Mouse (Mus musculus): ENCODE measurements around the gene Tbx18.

Tbx18 gene

DNA sequence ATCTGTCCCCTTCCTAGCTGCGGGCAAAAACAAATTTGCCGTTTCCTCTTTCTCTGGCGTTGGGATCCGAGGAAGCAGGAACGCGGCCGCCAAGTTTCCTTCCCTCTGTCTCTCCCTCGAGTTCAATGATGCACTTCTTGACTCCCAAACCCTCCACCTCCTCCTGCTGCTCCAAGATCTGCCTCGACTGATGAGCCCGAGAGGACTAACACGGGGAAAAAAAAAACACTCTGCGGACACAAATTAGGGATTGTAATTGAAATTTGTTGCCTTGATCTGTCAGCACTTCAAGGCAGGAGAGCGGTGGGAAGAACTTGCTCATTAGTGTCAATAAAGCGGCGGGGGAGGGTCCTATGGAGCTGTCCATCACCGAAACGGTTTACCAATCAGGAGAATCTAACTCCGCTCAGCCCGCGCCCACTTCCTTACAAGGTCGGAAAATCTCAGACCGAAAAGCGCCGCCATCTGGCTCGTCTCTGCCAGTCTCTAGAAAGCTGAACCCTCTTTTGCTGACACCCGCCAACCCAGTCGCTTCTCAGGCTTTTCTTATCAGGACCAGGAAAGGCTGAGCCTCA is at the start of gene Tbx18:
Gene Tbx18 (minus strand): TSS at position 300 of the 575 bp plus-strand sequence.
- no peak for ATAC-seq (ENCODE audit: insufficient number of reproducible peaks, low FRiP score, low TSS enrichment)

DNA sequence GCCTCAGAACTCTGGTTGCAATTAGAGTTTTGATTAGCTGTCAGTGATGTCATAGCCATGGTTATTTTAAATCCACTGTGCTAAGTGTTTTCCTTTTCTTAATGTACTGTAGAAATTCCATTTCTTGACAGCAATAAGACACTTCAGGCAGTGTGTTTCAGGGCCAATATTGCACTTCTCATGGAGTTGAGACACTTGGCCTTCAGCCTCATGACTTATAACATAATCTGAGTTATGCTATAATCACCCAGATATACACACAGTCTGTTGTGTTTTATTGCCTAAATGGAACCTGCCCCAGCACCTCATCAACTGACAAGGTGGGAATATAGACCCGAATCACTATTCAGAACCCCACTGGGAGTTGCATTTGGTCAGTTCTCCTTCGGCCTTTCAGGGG is 42.9 kb upstream of the Tbx18 start:
- no peak for ATAC-seq (ENCODE audit: insufficient number of reproducible peaks, low FRiP score, low TSS enrichment)

DNA sequence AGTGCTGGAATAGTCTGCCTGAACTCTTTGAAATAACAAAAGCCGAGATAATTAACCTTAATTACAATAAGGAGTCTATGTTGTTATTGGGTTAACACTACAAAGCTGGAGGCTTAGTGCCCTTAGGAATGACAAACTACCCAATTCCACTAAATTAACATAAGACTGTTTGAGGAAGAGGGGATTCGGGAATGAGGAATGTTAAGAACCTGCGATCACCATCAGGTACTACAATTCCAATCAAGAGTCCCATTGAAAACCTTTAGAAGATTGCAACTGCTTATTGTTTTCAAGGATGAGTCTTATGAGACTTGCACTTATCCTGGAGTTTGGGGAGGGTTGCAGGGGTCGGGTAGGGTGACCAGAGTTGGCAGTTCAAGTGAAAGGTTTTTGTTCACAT is 24.6 kb upstream of the Tbx18 start:
- ATAC-seq (ENCODE audit: insufficient number of reproducible peaks, low FRiP score, low TSS enrichment), result no peak

DNA sequence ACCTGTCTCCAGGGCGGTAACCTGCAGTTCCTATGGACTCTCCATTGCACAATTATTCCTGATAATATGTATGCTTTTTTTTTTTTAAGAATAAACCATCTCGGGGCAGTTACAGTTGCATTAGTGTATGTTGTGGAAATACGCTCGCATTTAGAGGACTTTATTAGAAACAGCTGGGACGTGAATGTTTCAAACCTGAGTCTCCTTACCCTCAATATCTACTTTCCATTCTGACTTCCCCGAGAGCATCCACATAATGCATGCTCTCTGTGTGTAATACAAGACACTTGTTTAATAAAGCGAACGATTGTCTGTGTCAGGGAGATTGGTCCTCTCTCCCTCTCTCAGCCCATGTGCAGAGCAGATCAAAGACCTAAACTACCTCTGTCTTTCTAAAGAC is 10.5 kb upstream of the Tbx18 start:
- ATAC-seq (ENCODE audit: insufficient number of reproducible peaks, low FRiP score, low TSS enrichment), result no peak

DNA sequence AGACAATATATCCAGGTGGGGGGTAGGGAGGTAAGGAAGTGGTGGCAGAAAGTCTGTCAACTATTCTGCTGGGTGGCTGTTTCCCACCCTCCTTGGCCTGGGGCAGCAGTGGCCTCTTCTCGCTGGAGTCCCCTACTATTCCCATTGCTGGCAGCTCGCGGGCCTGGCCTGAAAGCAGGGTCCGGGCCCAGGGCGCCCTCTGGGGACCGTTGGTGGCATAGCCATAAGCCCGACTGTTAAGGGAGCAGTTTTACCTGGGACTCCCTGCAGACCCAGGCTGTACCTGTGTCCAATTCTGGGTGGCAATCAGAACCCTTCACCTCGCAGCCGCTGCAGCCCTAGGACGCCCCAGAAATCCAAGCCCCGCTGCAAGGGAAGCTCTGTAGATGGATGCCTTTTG is 9.6 kb upstream of the Tbx18 start:
- peak; percentile 56 for ATAC-seq (ENCODE audit: insufficient number of reproducible peaks, low FRiP score, low TSS enrichment)

DNA sequence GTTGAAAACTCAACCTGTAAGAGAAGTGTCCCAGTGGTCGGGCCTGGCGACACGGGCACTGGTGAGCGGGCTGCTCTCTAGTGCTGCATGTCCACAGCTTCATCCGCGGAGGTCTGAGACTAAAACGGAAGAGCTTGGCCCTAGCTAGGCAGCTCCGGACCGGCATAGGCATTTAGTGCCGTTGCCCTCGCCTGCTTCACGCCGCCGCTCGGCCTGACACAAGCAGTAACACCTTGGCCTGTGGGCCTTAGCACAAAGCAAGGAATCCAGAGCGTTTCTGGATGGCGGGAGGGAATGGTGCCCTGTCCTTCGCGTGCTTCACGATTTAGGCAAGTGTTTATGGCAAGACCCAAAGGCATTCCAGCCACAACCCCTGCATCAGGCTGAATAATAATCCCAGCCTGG is 9.2 kb upstream of the Tbx18 start:
- no peak for ATAC-seq (ENCODE audit: insufficient number of reproducible peaks, low FRiP score, low TSS enrichment)

DNA sequence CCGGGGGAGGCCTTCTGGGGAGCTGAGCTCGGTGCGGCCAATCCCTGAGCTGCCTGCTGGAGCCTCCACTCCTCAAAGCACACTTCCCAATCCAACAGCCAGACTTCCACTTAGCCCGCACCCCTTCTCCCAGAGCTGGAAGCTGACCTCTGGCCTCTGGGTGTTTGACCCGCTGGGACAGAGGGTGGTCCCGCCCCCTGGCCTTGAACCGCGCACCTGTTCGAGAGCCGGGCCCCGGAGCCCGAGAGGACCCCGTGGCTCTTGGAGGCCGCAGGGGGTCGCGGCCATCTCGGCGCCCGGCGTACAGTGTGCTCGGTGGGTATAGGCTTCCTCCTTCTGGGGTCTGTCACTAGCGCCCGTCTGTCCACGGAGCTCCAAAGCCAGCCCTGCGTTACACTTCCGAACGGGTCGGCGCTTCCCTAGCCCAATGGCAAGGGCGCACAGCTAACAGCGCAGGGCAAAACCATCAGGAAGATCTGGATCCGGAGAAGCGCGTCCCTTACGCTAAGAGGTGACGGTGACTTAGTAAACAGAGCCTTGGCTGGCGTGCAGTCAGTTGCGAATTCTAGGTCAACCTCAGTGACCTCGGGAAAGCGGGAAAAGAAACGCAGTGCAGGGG is 8.6 kb upstream of the Tbx18 start:
- no peak for ATAC-seq (ENCODE audit: insufficient number of reproducible peaks, low FRiP score, low TSS enrichment)

DNA sequence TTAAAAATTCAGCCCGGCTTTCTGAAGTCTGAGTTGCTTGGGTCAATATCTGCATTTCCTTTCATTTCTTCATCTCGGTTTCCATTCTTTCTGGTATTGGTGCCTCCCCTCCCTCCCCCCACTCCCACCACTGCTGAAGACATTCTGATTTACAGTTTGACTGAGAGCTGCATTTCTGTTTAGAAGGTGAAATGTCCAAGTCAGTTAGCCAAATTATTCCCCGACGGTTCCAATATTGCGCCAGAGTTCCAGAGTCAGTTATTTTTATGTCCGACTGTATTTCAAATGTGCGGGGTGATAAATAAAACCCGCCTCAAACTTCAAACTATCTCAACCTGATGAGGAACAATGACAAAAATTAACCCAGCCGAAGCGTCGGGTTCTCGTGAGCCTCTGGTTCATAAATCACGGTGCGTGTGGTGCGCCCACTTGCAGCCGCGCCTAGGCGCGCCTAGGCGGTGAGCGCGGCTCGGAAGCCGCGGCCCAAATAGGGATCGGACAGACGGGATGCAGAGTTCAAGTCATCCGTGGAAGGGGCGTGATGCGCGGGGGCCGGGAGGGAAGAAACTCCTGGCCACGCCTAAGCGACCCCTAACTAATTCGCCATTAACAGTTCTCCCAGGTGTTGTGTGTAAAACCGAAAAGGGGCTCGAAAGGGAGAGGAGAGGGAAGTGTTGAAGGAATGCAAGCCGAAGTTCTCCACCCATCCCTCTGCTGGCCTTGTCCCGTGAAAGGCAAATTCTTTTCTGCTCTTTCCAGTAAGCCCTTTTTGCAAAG is 7.9 kb upstream of the Tbx18 start:
- no peak for ATAC-seq (ENCODE audit: insufficient number of reproducible peaks, low FRiP score, low TSS enrichment)

DNA sequence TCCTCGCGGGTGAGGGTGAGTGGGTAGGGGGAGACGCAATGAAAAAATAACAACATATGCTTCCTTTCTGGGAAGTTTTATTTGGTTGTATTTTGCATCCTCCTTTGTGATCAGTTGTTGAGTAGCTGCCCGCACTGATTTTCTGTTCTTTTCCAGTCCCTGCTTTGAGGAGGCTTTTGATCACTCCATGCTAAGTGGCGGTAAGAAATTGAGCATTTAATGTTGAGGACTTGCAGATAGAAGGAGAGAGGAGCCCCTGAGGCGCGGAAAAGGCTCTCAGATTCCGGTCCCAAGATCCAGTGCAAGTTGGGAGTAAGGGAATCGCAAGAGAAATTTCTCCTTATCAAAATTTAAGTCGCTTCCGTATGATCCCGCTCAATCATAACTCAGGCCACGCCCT is 7.1 kb upstream of the Tbx18 start:
- ATAC-seq (ENCODE audit: insufficient number of reproducible peaks, low FRiP score, low TSS enrichment), result no peak

DNA sequence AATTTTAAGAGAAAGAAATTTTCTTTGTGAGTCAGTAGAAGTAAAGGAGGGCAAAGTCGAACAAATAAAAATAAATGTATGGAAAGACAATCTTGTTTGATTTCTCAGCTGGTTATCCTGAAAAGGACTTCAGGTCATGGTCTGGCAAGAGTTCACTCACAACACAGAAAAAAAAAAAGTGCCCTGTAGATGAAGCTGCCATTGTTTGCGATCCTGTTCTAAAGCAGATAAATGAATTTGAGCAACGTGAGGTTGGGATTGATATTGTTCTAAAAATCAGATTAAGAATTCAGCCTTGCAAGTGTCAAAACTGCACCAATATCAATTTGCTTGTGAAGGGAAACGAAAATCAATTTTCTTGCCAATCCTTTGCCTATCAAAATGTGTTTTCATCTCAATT is 6.2 kb upstream of the Tbx18 start:
- ATAC-seq (ENCODE audit: insufficient number of reproducible peaks, low FRiP score, low TSS enrichment), result no peak

DNA sequence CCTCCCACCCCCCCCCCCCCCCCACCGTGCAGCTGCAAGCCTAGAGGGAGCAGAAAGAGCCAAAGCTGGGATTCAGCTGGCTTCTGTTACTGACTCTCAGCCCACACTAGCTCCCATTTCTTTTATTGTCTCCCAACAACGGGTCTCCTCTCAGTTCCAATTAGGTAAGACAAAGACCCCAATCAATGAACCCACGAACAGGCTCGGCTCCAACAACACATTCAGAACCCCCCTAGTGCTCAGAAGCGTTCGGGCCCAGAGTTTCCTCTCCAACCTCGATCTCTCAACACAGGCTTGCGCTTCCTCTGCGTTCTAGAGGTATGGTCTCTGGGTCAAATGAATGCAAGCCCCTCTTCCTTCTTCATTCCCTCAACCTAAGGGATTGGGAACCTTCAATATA is 4.0 kb upstream of the Tbx18 start:
- no peak for ATAC-seq (ENCODE audit: insufficient number of reproducible peaks, low FRiP score, low TSS enrichment)

DNA sequence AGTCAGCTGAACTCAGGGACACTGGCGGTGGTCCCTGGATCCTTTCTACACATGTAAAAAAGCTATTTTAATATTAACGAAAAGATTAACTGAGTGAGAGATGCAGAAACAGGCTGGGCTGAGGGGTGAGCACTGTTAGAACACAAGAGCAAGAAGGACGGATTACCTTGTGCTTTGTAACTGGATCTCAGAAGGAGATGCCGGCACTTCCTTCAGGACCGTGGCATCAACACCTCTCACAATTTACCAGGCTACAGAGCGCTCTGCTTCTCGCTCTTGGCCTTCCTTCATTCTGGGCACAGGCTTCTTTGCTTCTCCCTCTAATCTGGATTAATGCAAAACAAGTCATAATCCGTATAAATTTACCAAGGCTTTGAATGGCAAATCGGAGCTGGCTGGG is 3.6 kb upstream of the Tbx18 start:
- ATAC-seq (ENCODE audit: insufficient number of reproducible peaks, low FRiP score, low TSS enrichment), result no peak

DNA sequence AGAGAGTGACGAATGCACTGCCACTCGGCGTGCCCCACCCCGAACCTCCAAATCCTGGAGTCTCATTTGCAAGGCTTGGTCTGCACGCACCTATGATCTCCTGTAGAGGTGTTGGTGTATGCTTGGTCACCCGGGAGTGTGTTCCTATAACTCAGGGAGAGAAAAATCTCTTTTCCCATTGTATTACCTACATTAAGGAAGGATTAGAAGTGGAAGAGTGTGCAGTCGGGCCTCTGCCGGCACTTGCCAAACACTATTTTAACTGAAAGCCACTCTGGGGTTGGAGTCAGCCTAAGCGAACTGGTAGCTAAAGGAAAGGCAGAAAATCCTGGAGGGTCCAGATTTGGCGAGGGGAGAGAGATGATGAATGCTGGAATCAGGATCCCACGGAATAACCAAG is 2.7 kb upstream of the Tbx18 start:
- no peak for ATAC-seq (ENCODE audit: insufficient number of reproducible peaks, low FRiP score, low TSS enrichment)

DNA sequence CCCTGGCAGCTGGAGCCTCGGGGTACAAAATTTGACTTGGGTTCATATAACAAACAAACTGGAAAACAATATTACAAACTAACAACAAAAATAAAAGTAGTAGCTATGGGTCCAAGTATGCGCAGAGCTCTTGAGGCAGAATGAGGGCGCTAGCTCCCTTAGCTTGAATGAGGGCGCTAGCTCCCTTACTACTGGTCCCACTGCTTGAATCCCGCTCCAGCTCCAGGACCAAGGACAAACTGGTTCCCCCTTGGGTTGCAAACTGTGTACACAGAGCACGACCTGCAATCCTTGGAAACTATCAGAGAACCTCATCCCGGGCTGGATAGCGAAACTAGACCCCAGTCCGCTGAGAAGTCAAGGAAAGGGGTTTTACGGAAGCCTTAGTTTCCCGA is 2.2 kb upstream of the Tbx18 start:
- ATAC-seq (ENCODE audit: insufficient number of reproducible peaks, low FRiP score, low TSS enrichment), result no peak

DNA sequence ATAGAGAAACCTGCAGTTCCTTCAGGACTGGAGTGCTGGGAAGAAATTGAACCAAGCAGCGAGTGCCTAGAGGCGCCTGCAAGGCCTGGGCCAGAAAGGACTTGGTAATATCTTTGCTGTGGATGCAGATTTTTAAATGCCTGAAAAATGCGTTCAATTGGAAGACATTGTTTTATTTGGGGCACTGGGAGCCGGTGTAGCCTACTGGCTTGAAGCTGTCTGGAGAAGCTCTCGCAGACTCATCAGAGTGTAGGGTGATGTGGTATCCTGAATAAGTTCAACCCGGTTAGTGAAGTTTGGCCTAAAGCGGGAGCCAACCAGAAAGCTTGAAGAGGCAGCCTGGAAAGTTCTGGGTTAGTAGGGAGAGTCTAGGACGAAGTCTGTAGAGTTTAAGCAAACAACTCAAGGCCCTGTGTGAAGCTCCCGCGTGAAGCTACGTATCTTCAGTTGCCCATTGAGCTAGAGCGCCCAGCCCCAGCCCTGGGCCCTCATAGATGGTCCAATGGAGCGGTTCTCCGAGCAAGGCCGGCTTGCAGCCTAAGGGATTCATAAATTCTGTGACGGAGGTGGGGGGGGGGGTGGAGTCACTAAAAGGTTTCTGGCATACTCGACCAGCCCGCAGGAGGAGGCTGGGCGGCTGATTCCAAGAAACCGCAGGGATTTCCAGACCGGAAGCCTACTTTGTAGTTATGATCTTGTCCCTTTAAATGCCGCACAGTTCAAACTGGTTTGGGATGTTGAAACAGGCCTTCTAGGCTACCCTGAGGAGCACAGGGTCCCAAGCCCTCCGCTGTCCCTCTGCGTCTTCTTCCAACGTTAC is 1.6 kb upstream of the Tbx18 start:
- ATAC-seq (ENCODE audit: insufficient number of reproducible peaks, low FRiP score, low TSS enrichment), result no peak

DNA sequence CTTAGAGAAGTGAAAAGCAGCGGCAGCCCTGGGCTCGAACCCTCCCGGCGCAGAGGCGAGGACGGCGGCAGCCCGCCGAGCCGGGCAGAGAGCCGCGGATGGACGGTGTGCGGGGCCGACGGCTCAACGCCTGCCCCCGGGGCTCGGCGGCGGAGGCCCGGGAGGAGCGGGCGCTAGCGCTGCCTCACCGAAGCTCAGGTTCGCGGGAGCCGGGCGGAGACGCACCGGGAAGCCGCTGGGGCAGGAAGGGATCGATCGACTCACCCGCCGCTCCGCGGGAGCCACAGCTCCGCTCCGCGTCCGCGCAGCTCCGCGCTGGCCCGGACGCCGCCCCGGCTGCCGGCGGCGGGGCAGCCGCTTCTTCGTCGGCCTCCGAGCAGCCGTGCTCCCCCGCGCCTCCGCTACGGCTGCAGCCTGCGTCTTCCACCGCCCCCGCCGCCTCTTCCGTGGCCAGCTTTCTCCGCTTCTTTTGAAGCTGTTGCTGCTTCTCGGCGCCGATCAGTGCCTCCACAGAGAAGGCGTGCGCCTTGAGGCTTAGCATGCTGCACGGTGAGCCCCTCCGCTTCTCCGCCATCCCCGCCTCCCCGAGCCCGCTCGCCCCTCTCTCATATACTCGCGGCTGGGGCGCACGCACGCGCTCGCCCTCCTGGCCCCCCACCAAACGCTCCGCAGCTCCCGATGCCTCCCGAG is 644 bp downstream of the Tbx18 start:
- ATAC-seq (ENCODE audit: insufficient number of reproducible peaks, low FRiP score, low TSS enrichment), result 0 out of 2 replicates have a peak, but pooled peaks have one; percentile 10

DNA sequence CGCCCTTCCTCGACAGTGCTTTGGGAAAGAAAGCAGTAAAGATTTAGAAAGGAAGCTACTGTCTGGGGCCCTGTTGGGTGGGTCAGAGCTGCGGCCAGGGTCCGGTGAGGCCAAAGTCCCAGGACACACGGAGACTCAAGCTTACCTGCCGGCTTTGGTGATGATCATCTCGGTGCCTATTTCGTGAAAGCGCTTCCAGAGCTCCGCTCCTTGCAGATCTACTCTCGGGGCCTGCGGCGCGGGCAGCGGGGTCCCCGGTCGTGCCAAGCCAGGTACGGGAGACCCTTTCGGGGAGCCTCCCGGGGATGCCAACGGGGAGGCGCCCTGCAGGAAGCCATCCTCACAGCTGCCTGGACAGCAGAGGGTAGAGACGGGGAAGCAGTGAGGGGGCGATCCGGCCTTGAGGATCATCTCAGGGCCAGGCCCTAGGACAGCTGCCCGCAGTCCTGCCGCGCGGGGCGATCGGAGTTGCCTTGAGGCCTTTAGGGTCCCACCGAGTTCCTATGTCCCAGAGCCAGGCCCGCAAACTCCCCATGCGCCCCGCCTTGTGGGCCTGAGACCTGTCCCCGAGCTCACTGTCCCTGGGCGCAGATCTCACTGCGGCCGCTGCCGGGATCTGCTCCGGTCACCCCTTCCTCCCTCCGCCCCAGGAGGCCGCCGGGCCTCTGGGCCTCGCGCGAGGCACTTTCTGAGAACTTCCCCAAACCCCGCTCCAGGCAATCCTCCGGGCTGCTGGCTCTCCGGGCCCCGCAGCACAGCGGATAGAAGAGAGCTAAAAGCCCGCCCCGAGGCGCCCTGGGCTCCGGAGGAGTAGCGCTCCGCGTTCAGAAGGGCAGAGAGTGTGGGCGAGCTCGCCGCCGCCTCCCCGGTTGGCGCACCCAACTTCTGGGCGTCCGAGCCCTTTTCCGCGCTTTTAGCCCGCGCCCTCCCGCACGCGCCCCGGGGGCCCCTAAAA is 1.5 kb downstream of the Tbx18 start:
- no peak for ATAC-seq (ENCODE audit: insufficient number of reproducible peaks, low FRiP score, low TSS enrichment)

DNA sequence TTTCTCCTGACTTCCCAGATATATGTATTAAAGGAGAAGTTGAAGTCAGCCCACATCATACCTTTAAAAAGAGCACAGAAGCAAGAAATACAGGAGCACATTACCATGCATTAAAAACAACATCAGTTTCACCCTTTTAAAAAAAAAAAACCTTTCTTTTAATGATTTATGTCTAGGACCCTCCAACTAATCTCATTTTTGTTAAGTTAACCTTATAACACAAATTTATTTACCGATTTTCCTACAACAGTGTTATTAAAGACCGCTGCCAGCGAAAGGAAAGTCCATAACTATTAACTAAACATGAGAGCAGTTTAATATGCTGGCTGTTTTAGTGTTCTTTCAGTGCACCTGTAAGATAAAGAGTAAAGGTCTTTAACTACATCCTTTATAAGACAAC is 3.0 kb downstream of the Tbx18 start:
- no peak for ATAC-seq (ENCODE audit: insufficient number of reproducible peaks, low FRiP score, low TSS enrichment)

DNA sequence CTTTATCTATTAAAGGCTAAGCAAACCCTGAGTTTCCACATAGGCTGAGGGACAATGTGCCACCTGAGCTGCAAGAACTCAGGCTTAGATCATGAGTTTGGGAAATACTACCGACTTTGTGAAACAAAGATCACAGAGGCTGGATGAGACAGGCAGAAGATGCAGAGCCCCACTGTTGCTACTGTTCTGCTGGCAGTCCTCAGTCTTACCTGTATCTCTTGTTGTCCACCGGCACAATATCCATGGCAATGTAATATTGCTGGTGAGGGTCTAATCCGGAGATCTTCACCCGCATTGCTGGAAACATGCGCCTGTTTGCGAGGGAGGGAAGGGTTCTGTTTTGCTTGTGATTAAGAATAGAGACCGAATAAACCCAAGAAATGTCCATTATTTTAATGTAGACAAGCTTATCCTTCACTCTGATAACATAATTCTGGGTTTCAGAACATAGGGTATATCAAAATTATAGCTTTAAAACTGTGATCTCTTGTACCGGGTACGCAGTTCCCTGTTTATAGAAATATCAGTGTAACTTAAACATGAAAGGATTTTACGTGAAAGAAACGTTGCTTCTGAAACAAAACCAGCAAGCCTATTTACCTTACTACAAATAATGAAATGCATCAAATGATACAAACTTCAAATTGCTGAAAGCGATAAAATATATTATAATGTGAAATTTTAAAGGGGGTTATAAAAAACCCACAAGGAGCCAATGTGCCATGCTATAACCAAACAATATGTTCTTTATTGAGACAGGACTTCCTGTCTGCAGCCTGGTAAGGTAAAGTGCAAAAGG is 3.7 kb downstream of the Tbx18 start:
- no peak for ATAC-seq (ENCODE audit: insufficient number of reproducible peaks, low FRiP score, low TSS enrichment)

Measured in cerebellum, adult (tissue).